Mouse (Mus musculus): ENCODE measurements around the gene Phc3.

- TF ChIP-seq CTCF (IDR thresholded peaks at IDR 0.05; ENCODE audit: borderline replicate concordance, control insufficient read depth, extremely low read depth, insufficient read depth, low read length, poor library complexity): no peak
- TF ChIP-seq POLR2A (IDR thresholded peaks at IDR 0.05; ENCODE audit: control insufficient read depth, extremely low read depth, insufficient read depth, low read length, poor library complexity): no peak
These were observed 17.6 kb downstream of the Phc3 start for GRCm38 (mm10) chr3:30951652-30952051.

Data from thymus, adult 2 months (tissue).